Comparison of ENCODE assay signal across 25 mouse cellular contexts in the genomic region with DNA sequence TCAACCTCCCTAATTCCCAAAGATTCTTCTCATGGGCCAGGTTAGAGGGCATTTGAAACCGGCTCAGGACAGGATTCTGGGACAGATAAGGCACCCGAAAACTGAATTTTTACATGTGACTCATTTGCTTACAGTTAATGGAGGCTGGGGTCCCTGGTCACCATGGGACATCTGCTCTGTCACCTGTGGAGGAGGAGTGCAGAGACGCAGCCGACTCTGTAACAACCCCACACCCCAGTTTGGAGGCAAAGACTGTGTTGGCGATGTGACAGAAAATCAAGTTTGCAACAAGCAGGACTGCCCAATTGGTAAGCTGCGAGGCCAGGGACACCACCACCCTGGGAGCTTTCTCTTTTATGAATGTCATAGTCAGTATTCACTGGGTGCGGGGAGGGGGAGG. TPM values are rescaled to one million over a fixed set of nuclear protein-coding genes. Genes with fewer than 3 reads are reported as not detected.
DNase-seq lines count a peak whose midpoint lies in the region; ATAC-seq and TF ChIP-seq lines count a peak whose summit lies in the region.
"Had no signal": no experiment of that assay in that cellular context is flagged by ENCODE, and none has a peak within 500 bp of the region (broad histone marks: within the 10 kb centered on the region; RNA-seq: fewer than 3 reads in every experiment).

No protein-coding gene starts in this region.

- H3K4me1 ChIP-seq in kidney, adult 2 months (ENCODE audit: control insufficient read depth, insufficient read depth, low read length), result peaks cover 4% of the 10 kb centered on the region
- 0 out of 2 replicates have a peak, but pooled peaks cover 3% of the 10 kb centered on the region for H3K4me1 ChIP-seq in lung, embryonic 14.5 days (ENCODE audit: insufficient read depth)
- no peaks in the 10 kb centered on the region for H3K4me1 ChIP-seq in embryonic fibroblast, embryonic 13.5 days (ENCODE audit: control insufficient read depth, insufficient read depth, low read length)
- H3K4me1 ChIP-seq: heart, embryonic 15.5 days had no signal

- ATAC-seq in lung, embryonic 14.5 days (ENCODE audit: insufficient read depth), result no peak
- ATAC-seq in granulocyte monocyte progenitor cell, adult 5-6 weeks (replicated peaks; ENCODE audit: poor library complexity, severe bottlenecking), result no peak
- ATAC-seq: activated CD4-positive, CD25-positive, alpha-beta regulatory T cell, adult 4 months; CD4-positive, CD25-positive, alpha-beta regulatory T cell, adult 4 months; forebrain, embryonic 14.5 days; forebrain, postnatal 0 days; hindbrain, embryonic 16.5 days had no signal

- H3K9ac ChIP-seq in lung, embryonic 14.5 days, result no peak overlapping the region
- H3K9ac ChIP-seq: forebrain, postnatal 0 days; heart, embryonic 12.5 days; heart, embryonic 15.5 days; hindbrain, embryonic 13.5 days had no signal

- H3K4me3 ChIP-seq in kidney, adult 2 months (ENCODE audit: insufficient read depth, low read depth, low read length), result no peak overlapping the region
- H3K4me3 ChIP-seq in lung, embryonic 14.5 days (ENCODE audit: low read depth, low read length), result no peak overlapping the region
- no peak overlapping the region for H3K4me3 ChIP-seq in embryonic fibroblast, embryonic 13.5 days (ENCODE audit: insufficient read depth, low read length)
- H3K4me3 ChIP-seq: heart, embryonic 12.5 days; heart, embryonic 15.5 days; hindbrain, embryonic 10.5 days; hindbrain, embryonic 13.5 days had no signal

- H3K27ac ChIP-seq in kidney, adult 2 months (ENCODE audit: insufficient read depth, low read depth, low read length), result peak overlapping the region; percentile 6; the same call in 1 of the 2 replicates
- no peak overlapping the region for H3K27ac ChIP-seq in lung, embryonic 14.5 days (ENCODE audit: low read depth)
- no peak overlapping the region for H3K27ac ChIP-seq in embryonic fibroblast, embryonic 13.5 days (ENCODE audit: insufficient read depth, low read length)
- H3K27ac ChIP-seq: heart, embryonic 15.5 days; hindbrain, embryonic 10.5 days; hindbrain, embryonic 13.5 days had no signal

- H3K4me2 ChIP-seq in lung, embryonic 14.5 days, result peak overlapping the region; percentile 10; the same call in 1 of the 2 replicates
- H3K4me2 ChIP-seq: heart, embryonic 12.5 days; heart, embryonic 15.5 days; hindbrain, embryonic 13.5 days had no signal

- no peaks in the 10 kb centered on the region for H3K9me3 ChIP-seq in lung, embryonic 14.5 days (ENCODE audit: low read depth, low read length)
- H3K9me3 ChIP-seq: heart, embryonic 15.5 days; hindbrain, embryonic 10.5 days; hindbrain, embryonic 13.5 days had no signal

- no peak for DNase-seq in kidney, adult 2 months
- DNase-seq in kidney, postnatal 36 days, result no peak
- DNase-seq in lung, embryonic 14.5 days, result no peak
- no peak for DNase-seq in lung, postnatal 36 days
- DNase-seq in 3134 (ENCODE audit: extremely low read depth, insufficient read length, low spot score), result peak; percentile 53
- DNase-seq: adrenal gland, adult 8-10 months; adrenal gland, postnatal 25 days; cerebellum, adult 18-20 months; cerebellum, adult 9-10 months; cerebellum, postnatal 14 days; forebrain, postnatal 0 days; gastrocnemius, postnatal 25 days; heart, postnatal 10 days; heart, postnatal 36 days had no signal

- WGBS in kidney, adult 2 months, result 71% methylated on average over 7 of the region's 7 CpGs
- WGBS in lung, embryonic 14.5 days, result 82% methylated on average over 7 of the region's 7 CpGs

- TF ChIP-seq CTCF in kidney, adult 2 months (conservative IDR thresholded peaks at IDR 0.05; ENCODE audit: insufficient read depth, insufficient read length, low read depth, low read length), result no peak
- TF ChIP-seq CTCF in lung, embryonic 14.5 days (IDR thresholded peaks at IDR 0.05; ENCODE audit: low read depth), result no peak
- no peak for TF ChIP-seq CTCF in embryonic fibroblast, embryonic 13.5 days (IDR thresholded peaks at IDR 0.05; ENCODE audit: borderline replicate concordance, insufficient read depth, low read length)

- no peaks in the 10 kb centered on the region; the same call in none of the 2 replicates for H3K36me3 ChIP-seq in kidney, adult 2 months (ENCODE audit: control insufficient read depth, insufficient read depth, low read length)
- H3K36me3 ChIP-seq in lung, embryonic 14.5 days (ENCODE audit: insufficient read depth), result peaks cover 100% of the 10 kb centered on the region

- no peaks in the 10 kb centered on the region for H3K27me3 ChIP-seq in kidney, adult 2 months (replicated peaks; ENCODE audit: control insufficient read depth, insufficient read depth, low read length)
- no peaks in the 10 kb centered on the region for H3K27me3 ChIP-seq in lung, embryonic 14.5 days (ENCODE audit: insufficient read depth, low read length)
- H3K27me3 ChIP-seq: heart, embryonic 12.5 days; heart, embryonic 15.5 days had no signal

- no peak for TF ChIP-seq POLR2A in kidney, adult 2 months (IDR thresholded peaks at IDR 0.05; ENCODE audit: low read depth, low read length)
- peak; percentile 55; the same call in 1 of the 2 replicates for TF ChIP-seq POLR2A in embryonic fibroblast, embryonic 13.5 days (IDR thresholded peaks at IDR 0.05; ENCODE audit: low read depth, low read length)

RNA-seq across cellular contexts. Expression of a gene that starts 6.8 kb away (rescaled TPM):
- polyA plus RNA-seq in kidney, adult 2 months (2012; rRNA removed), result 19.8 and 20.6 TPM in 2 replicates
- polyA plus RNA-seq in lung, embryonic 14.5 days (2014; fragmentation: Nextera tagmentation; extraction: Ambion mirVana), result 248 and 287 TPM in 2 replicates
- polyA plus RNA-seq in embryonic fibroblast, embryonic 13.5 days (2011; ENCODE audit: insufficient read length, low read depth, missing spikeins), result 2,892 and 6,250 TPM in 2 replicates
- total RNA-seq in granulocyte monocyte progenitor cell, adult 5-6 weeks (2014; fragmentation: Nextera tagmentation), result 0.11 TPM in 1 of 2 replicates, not detected in the other
- 3.2 and 4.7 TPM in 2 replicates for total RNA-seq in granulocyte monocyte progenitor cell, adult 5-6 weeks (2017)
- total RNA-seq: MEL had no signal
- polyA plus RNA-seq: activated CD4-positive, CD25-positive, alpha-beta regulatory T cell, adult 4 months had no signal

Comparison
In these comparisons a context has a peak if more than half of its experiments do, and no peak if none do; other contexts are left out.
1. RNA of a gene that starts 6.8 kb away (polyA plus RNA-seq): 2,892 to 6,250 TPM in embryonic fibroblast, embryonic 13.5 days and 248 to 287 TPM in lung, embryonic 14.5 days; 19.8 to 20.6 TPM in kidney, adult 2 months; every median in the first group is over 10 times any median in the second.